In genomic region chr15:95075356-95075755, GRCm38 (mm10) we compare ENCODE assay signal across 13 mouse cellular contexts.
DNase-seq lines count a peak whose midpoint lies in the region; ATAC-seq lines count a peak whose summit lies in the region.
"Had no signal": no experiment of that assay in that cellular context is flagged by ENCODE, and none has a peak within 500 bp of the region (broad histone marks: within the 10 kb centered on the region; RNA-seq: fewer than 3 reads in every experiment).

No protein-coding gene starts in this region.

- H3K27me3 ChIP-seq in midbrain, embryonic 14.5 days (ENCODE audit: control insufficient read depth, insufficient read depth, low read length), result no peaks in the 10 kb centered on the region
- no peaks in the 10 kb centered on the region for H3K27me3 ChIP-seq in midbrain, embryonic 10.5 days (ENCODE audit: low read depth, poor library complexity, severe bottlenecking)
- H3K27me3 ChIP-seq: megakaryocyte, embryonic 14.5 days; neural tube, embryonic 15.5 days had no signal

- H3K4me3 ChIP-seq in midbrain, embryonic 14.5 days (replicated peaks; ENCODE audit: low read depth, low read length), result no peak overlapping the region
- no peak overlapping the region for H3K4me3 ChIP-seq in midbrain, embryonic 10.5 days
- H3K4me3 ChIP-seq: megakaryocyte, embryonic 14.5 days; neural tube, embryonic 15.5 days had no signal

- H3K4me1 ChIP-seq in midbrain, embryonic 14.5 days (ENCODE audit: control insufficient read depth, insufficient read depth, low read length), result no peaks in the 10 kb centered on the region; the same call in 1 of the 2 replicates
- H3K4me1 ChIP-seq in midbrain, embryonic 10.5 days, result 0 out of 2 replicates have a peak, but pooled peaks cover 2% of the 10 kb centered on the region
- H3K4me1 ChIP-seq: megakaryocyte, embryonic 14.5 days had no signal

- H3K9ac ChIP-seq in midbrain, embryonic 14.5 days (replicated peaks; ENCODE audit: low read length), result no peak overlapping the region
- H3K9ac ChIP-seq: liver, embryonic 14.5 days; neural tube, embryonic 15.5 days had no signal

- H3K27ac ChIP-seq in midbrain, embryonic 14.5 days (replicated peaks; ENCODE audit: low read depth, low read length), result peak overlapping the region; percentile 53; the same call in 1 of the 2 replicates
- no peak overlapping the region for H3K27ac ChIP-seq in midbrain, embryonic 10.5 days (replicated peaks)
- H3K27ac ChIP-seq: liver, embryonic 14.5 days; neural tube, embryonic 15.5 days had no signal

- no peak overlapping the region for H3K4me2 ChIP-seq in midbrain, embryonic 14.5 days (ENCODE audit: low read length)
- H3K4me2 ChIP-seq: neural tube, embryonic 15.5 days had no signal

- H3K36me3 ChIP-seq in midbrain, embryonic 14.5 days (ENCODE audit: control insufficient read depth, insufficient read depth, low read length), result no peaks in the 10 kb centered on the region
- H3K36me3 ChIP-seq in midbrain, embryonic 10.5 days, result no peaks in the 10 kb centered on the region
- H3K36me3 ChIP-seq: neural tube, embryonic 15.5 days had no signal

- 63% methylated on average over 12 of the region's 12 CpGs for WGBS in midbrain, embryonic 14.5 days
- WGBS in midbrain, embryonic 10.5 days, result 92% methylated on average over 12 of the region's 12 CpGs

- DNase-seq in cerebellum, postnatal 10 days, result peak; percentile 59 to 66
- no peak for DNase-seq in cerebellum, postnatal 4 days (ENCODE audit: low spot score in 2 of 2)
- DNase-seq in midbrain, embryonic 14.5 days, result peak; percentile 47
- no peak for DNase-seq in midbrain, embryonic 10.5 days (ENCODE audit: low spot score)
- peak; percentile 60 to 84 for DNase-seq in left cerebral cortex, postnatal 25 days (ENCODE audit: low spot score in 2 of 2)
- DNase-seq in kidney, postnatal 4 days, result no peak
- DNase-seq in embryo, embryonic 9.5 days (ENCODE audit: extremely low spot score), result no peak
- no peak for DNase-seq in ovary, postnatal 10 days (ENCODE audit: low spot score)
- DNase-seq: adrenal gland, adult 2 months; kidney, postnatal 36 days had no signal

- intact Hi-C loops in left cerebral cortex, postnatal 25 days (cut with DNase I), result loop anchor here (1.0 to 10.0 kb wide), 3 partner anchors 56 to 301 kb away; no protein-coding TSS in a partner anchor

- H3K9me3 ChIP-seq in midbrain, embryonic 14.5 days (ENCODE audit: control insufficient read depth, low read length), result no peaks in the 10 kb centered on the region
- no peaks in the 10 kb centered on the region for H3K9me3 ChIP-seq in midbrain, embryonic 10.5 days (replicated peaks)
- H3K9me3 ChIP-seq: neural tube, embryonic 15.5 days had no signal

- ATAC-seq in midbrain, embryonic 14.5 days (ENCODE audit: low FRiP score, low TSS enrichment), result no peak

Comparison
In these comparisons a context has a peak if more than half of its experiments do, and no peak if none do; other contexts are left out.
1. DNase-seq: peak in cerebellum, postnatal 10 days (2 of 2), midbrain, embryonic 14.5 days (single experiment) and left cerebral cortex, postnatal 25 days (2 of 2); none in cerebellum, postnatal 4 days (0 of 2), midbrain, embryonic 10.5 days (single experiment), kidney, postnatal 4 days (0 of 2), embryo, embryonic 9.5 days (single experiment) and ovary, postnatal 10 days (single experiment).